Mouse (Mus musculus) mouse embryonic stem cell (cell line): ENCODE data around the gene Tcf3.

Experiments used
- in situ Hi-C, 2 experiments: fragments of 300-500 bp; cut with MboI; formaldehyde crosslinking; loops; 1 replicate in 1 of 2; 3 replicates in 1 of 2; pipeline ENCODE4 v1.14.3; 2019 to 2020; ENCODE audit warnings: low sequenced_read_pairs in 2 of 2, low pct_unique_long_range_greater_than_20kb in 1 of 2, mixed read lengths in 1 of 2; ENCODE audit not compliant: unreplicated experiment in 1 of 2

Tcf3 gene

GRCm38 (mm10) chr10:80442989-80443388 lies 9.5 kb upstream of the Tcf3 start:
- in situ Hi-C loops = loop anchor here in 1 of 2 experiments (10.0 kb wide), 1 partner anchor 72 kb away; no protein-coding TSS in a partner anchor

- in situ Hi-C loops = loop anchor here in 1 of 2 experiments (10.0 kb wide), 1 partner anchor 73 kb away; no protein-coding TSS in a partner anchor
These were observed 8.2 kb upstream of the Tcf3 start for GRCm38 (mm10) chr10:80441598-80441997.

GRCm38 (mm10) chr10:80440031-80440430 lies 6.6 kb upstream of the Tcf3 start:
- in situ Hi-C loops = loop anchor here in 1 of 2 experiments (10.0 kb wide), 1 partner anchor 75 kb away; no protein-coding TSS in a partner anchor

GRCm38 (mm10) chr10:80437973-80438372 lies 4.5 kb upstream of the Tcf3 start:
- in situ Hi-C loops = no loop called here

- in situ Hi-C loops = no loop called here
These were observed 2.8 kb upstream of the Tcf3 start for GRCm38 (mm10) chr10:80436276-80436675.

GRCm38 (mm10) chr10:80435764-80436163 lies 2.3 kb upstream of the Tcf3 start:
- in situ Hi-C loops = no loop called here

GRCm38 (mm10) chr10:80434823-80435222 lies 1.4 kb upstream of the Tcf3 start:
- in situ Hi-C loops = no loop called here

GRCm38 (mm10) chr10:80434233-80434592 lies 766 bp upstream of the Tcf3 start:
- in situ Hi-C loops = no loop called here

GRCm38 (mm10) chr10:80432936-80433512 lies 423 bp downstream of the Tcf3 start:
- in situ Hi-C loops = no loop called here

GRCm38 (mm10) chr10:80432387-80432785 lies 1.1 kb downstream of the Tcf3 start:
- in situ Hi-C loops = no loop called here

- in situ Hi-C loops = no loop called here
These were observed 1.7 kb downstream of the Tcf3 start for GRCm38 (mm10) chr10:80431570-80432386.

GRCm38 (mm10) chr10:80430375-80430980 lies 3.0 kb downstream of the Tcf3 start:
- in situ Hi-C loops = no loop called here

GRCm38 (mm10) chr10:80429800-80430199 lies 3.6 kb downstream of the Tcf3 start:
- in situ Hi-C loops = no loop called here

- in situ Hi-C loops = no loop called here
These were observed 8.4 kb downstream of the Tcf3 start for GRCm38 (mm10) chr10:80425041-80425440.

- in situ Hi-C loops = no loop called here
These were observed 9.9 kb downstream of the Tcf3 start for GRCm38 (mm10) chr10:80423562-80423961.

- in situ Hi-C loops = no loop called here
These were observed 11.6 kb downstream of the Tcf3 start for GRCm38 (mm10) chr10:80421651-80422472.

GRCm38 (mm10) chr10:80421208-80421607 lies 12.2 kb downstream of the Tcf3 start:
- in situ Hi-C loops = no loop called here

GRCm38 (mm10) chr10:80420729-80421128 lies 12.7 kb downstream of the Tcf3 start:
- in situ Hi-C loops = no loop called here

- in situ Hi-C loops = no loop called here
These were observed 14.0 kb downstream of the Tcf3 start for GRCm38 (mm10) chr10:80419419-80419818.
